Mouse (Mus musculus): ENCODE results near the gene Slc35e1. TPM values are rescaled to one million over a fixed set of nuclear protein-coding genes. Genes with fewer than 3 reads are reported as not detected.

The Slc35e1 gene
- polyA plus RNA-seq, 1 experiment from 2014 or later = 13.8 TPM

Small RNA genes lying within 50 kb of the gene (microRNA-seq; reads per million reads assigned to microRNA genes)
- not detected for gene Gm28019 (ENCODE audit: borderline number of aligned reads)
- gene Mir7068 (ENCODE audit: borderline number of aligned reads) = 1.2 reads per million

Other genes with a start within 250 kb of the Slc35e1 start
- gene Gm10282, start 187.4 kb downstream of the Slc35e1 start, polyA plus RNA-seq (2015; fragmentation: Nextera tagmentation; extraction: Ambion mirVana) = 32.8 and 33.9 TPM in 2 replicates
- 16.8 and 21.4 TPM in 2 replicates for gene Klf2, start 173.6 kb downstream of the Slc35e1 start, polyA plus RNA-seq (2015; fragmentation: Nextera tagmentation; extraction: Ambion mirVana)
- 35.3 and 35.9 TPM in 2 replicates for gene Eps15l1, start 71.2 kb downstream of the Slc35e1 start, polyA plus RNA-seq (2015; fragmentation: Nextera tagmentation; extraction: Ambion mirVana)
- gene Calr3, start 48.7 kb downstream of the Slc35e1 start, polyA plus RNA-seq (2015; fragmentation: Nextera tagmentation; extraction: Ambion mirVana) = 1.4 TPM in 2 replicates
- gene 1700030K09Rik, start 48.7 kb downstream of the Slc35e1 start, polyA plus RNA-seq (2015; fragmentation: Nextera tagmentation; extraction: Ambion mirVana) = 8.0 and 8.4 TPM in 2 replicates
- gene Cherp, start 17.4 kb downstream of the Slc35e1 start, polyA plus RNA-seq (2015; fragmentation: Nextera tagmentation; extraction: Ambion mirVana) = 36.7 and 41.3 TPM in 2 replicates
- gene Med26, start 55.7 kb upstream of the Slc35e1 start, polyA plus RNA-seq (2015; fragmentation: Nextera tagmentation; extraction: Ambion mirVana) = 12.7 and 15.1 TPM in 2 replicates
- 84.4 and 90.1 TPM in 2 replicates for gene Smim7, start 78.5 kb upstream of the Slc35e1 start, polyA plus RNA-seq (2015; fragmentation: Nextera tagmentation; extraction: Ambion mirVana)
- 9.7 and 10.6 TPM in 2 replicates for gene Tmem38a, start 79.4 kb upstream of the Slc35e1 start, polyA plus RNA-seq (2015; fragmentation: Nextera tagmentation; extraction: Ambion mirVana)
- 2.3 and 3.1 TPM in 2 replicates for gene Nwd1, start 154.1 kb upstream of the Slc35e1 start, polyA plus RNA-seq (2015; fragmentation: Nextera tagmentation; extraction: Ambion mirVana)
- 463 and 506 TPM in 2 replicates for gene Sin3b, start 230.7 kb upstream of the Slc35e1 start, polyA plus RNA-seq (2015; fragmentation: Nextera tagmentation; extraction: Ambion mirVana)

Measured in thymus, postnatal 0 days (tissue).